Mouse (Mus musculus) forebrain, embryonic 16.5 days (tissue): ENCODE data around the gene Cemip. TPM values are rescaled to one million over a fixed set of nuclear protein-coding genes. Genes with fewer than 3 reads are reported as not detected.
A peak's percentile ranks its signal among the peaks of the same experiment; 100 is the strongest.
"Not testable (repeated sequence)": the region's sequence is repeated elsewhere in the genome, so short reads cannot be mapped to it uniquely, and the experiment has no call there.

Experiments
- ATAC-seq: fragments of 200-750 bp; cut with Nextera tagmentation; 2 replicates; pipeline ENCODE4 v1.8.0; 2017; ENCODE audit warnings: mild to moderate bottlenecking, moderate library complexity
- H3K27ac ChIP-seq: fragments of 300-500 bp; sonication (generic); 2 replicates; pipeline ENCODE4 v1.5.1; 2014; ENCODE audit warnings: low read length, control low read depth
- H3K27me3 ChIP-seq: fragments of 300-500 bp; sonication (generic); replicated peaks from 2 replicates; pipeline ENCODE4 v1.6.1; 2014; ENCODE audit warnings: low read length; ENCODE audit not compliant: control insufficient read depth, insufficient read depth
- H3K36me3 ChIP-seq: fragments of 300-500 bp; sonication (generic); 2 replicates; pipeline ENCODE4 v1.6.1; 2014; ENCODE audit not compliant: control insufficient read depth, insufficient read depth
- H3K4me1 ChIP-seq: fragments of 300-500 bp; sonication (generic); replicated peaks from 2 replicates; pipeline ENCODE4 v1.6.1; 2014; ENCODE audit warnings: low read length; ENCODE audit not compliant: control insufficient read depth, insufficient read depth
- H3K4me2 ChIP-seq: fragments of 300-500 bp; sonication (generic); 2 replicates; pipeline ENCODE4 v1.6.1; 2014; ENCODE audit warnings: mild to moderate bottlenecking, low read length, control low read depth
- H3K4me3 ChIP-seq: fragments of 300-500 bp; sonication (generic); replicated peaks from 2 replicates; pipeline ENCODE4 v1.5.1; 2014; ENCODE audit warnings: mild to moderate bottlenecking, low read length, control low read depth
- H3K9ac ChIP-seq: fragments of 300-500 bp; sonication (generic); replicated peaks from 2 replicates; pipeline ENCODE4 v1.6.1; 2014; ENCODE audit warnings: low read depth, low read length, control low read depth
- H3K9me3 ChIP-seq: fragments of 300-500 bp; sonication (generic); 2 replicates; pipeline ENCODE4 v1.6.1; 2016; ENCODE audit warnings: low read length; ENCODE audit not compliant: control insufficient read depth
- WGBS: fragments of 180-500 bp; shearing (Covaris S2); extraction: QIAGEN DNeasy Blood & Tissue Kit; methylation state at CpG from one replicate; pipeline ENCODE4 v1.1.7; 2014; 5-methylcytosine and 5-hydroxymethylcytosine counted together
- polyA plus RNA-seq: library from polyadenylated mRNA; unstranded; fragments of >200 nt; fragmentation: Nextera tagmentation; extraction: Ambion mirVana; gene quantifications from 2 replicates; pipeline ENCODE4 v1.2.1, GENCODE M21; 2015

Cemip gene
- polyA plus RNA-seq, result 0.51 and 0.60 TPM in 2 replicates

DNA sequence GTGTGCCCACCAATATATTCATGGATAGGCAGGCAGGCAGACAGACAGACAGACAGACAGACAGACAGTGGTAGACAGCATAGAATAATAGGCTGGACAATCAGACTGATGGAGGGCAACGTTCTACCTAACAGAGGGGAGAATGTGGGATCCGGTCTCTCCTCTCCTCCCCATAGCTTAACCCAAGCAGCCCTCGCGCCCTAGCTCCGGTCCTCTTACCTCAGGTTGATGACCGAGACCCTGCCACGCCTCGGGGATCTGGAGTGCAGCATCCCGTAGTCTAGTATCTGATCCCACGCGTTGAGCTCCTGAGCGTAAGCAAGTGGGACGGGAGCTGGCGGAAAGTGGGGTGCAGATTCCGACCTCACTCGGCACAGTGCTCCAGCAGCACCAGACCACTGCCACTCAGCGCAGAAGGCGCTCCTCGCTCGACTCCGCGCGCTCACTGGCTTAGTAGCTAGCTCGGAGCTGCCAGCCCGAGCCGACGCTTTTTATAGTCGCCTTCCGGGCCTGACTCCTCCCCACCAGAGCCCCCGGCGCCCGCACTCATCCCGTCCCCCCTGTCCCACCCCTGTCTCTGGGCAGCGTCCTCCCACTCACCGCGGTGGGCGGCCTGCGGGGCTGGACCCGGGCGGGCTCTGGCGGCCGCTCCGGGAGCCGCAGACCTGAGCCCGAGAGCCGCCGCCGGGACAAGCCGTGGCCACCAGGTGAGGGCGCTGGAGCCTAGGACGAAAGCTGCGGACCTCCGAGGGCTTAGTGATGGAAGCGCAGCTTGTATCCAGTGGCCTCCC, at the start of gene Cemip:
TSS of gene Cemip (minus strand) at position 464 of the 791 bp plus-strand sequence.
- Histone ChIP-seq H3K4me1 (peaks cover 12% of the 10 kb centered on the region), H3K36me3 (no peaks in the 10 kb centered on the region), H3K9ac (peak within 1 kb of the TSS; percentile 58), H3K4me3 (peak within 1 kb of the TSS; percentile 56), H3K9me3 (no peaks in the 10 kb centered on the region), H3K27me3 (0 out of 2 replicates have a peak, but pooled peaks cover 6% of the 10 kb centered on the region), H3K27ac (no peak within 1 kb of the TSS), H3K4me2 (peak within 1 kb of the TSS; percentile 69)
- ATAC-seq, result peak; percentile 90
- WGBS, result under 1% methylated on average over 54 of the region's 54 CpGs

DNA sequence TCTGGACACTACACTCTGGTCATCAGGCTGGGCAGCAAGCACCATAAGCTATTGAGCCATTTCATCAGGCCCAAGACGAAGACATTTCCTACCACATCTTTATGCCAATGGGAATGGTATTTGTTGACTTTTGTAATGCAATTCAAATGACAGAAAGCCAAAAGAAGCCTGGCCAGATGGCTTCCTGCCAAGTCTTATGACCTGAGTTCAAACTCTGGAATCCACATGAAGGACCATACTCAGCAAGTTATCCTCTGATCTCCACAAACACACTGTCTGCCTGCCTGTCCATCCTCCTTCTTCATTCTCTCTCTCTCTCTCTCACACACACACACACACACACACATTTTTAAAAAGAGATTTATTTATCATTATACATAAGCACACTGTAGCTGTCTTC, 46.4 kb upstream of the Cemip start:
- ATAC-seq, result no peak
- no peaks in the 10 kb centered on the region for H3K36me3 ChIP-seq
- no peak overlapping the region for H3K4me2 ChIP-seq
- H3K9ac ChIP-seq, result no peak overlapping the region
- H3K27me3 ChIP-seq, result no peaks in the 10 kb centered on the region
- no peak overlapping the region for H3K4me3 ChIP-seq
- no peaks in the 10 kb centered on the region for H3K9me3 ChIP-seq
- H3K27ac ChIP-seq, result no peak overlapping the region
- WGBS, result 58% methylated on average over 1 of the region's 1 CpGs
- H3K4me1 ChIP-seq, result peaks cover 17% of the 10 kb centered on the region

- peaks cover 17% of the 10 kb centered on the region for H3K4me1 ChIP-seq
- H3K4me3 ChIP-seq, result no peak overlapping the region
- H3K27ac ChIP-seq, result no peak overlapping the region
- H3K9me3 ChIP-seq, result no peaks in the 10 kb centered on the region
- no peaks in the 10 kb centered on the region for H3K27me3 ChIP-seq
- ATAC-seq, result no peak
- no peaks in the 10 kb centered on the region for H3K36me3 ChIP-seq
- 94% methylated on average over 4 of the region's 4 CpGs for WGBS
- H3K4me2 ChIP-seq, result no peak overlapping the region
- H3K9ac ChIP-seq, result no peak overlapping the region
Measured at GRCm38 (mm10) chr7:84131736-84132135, 45.4 kb upstream of the Cemip start.

- Histone ChIP-seq H3K4me2 (no peak overlapping the region), H3K4me3 (no peak overlapping the region), H3K4me1 (peaks cover 28% of the 10 kb centered on the region), H3K9ac (no peak overlapping the region), H3K27ac (no peak overlapping the region), H3K9me3 (no peaks in the 10 kb centered on the region), H3K27me3 (no peaks in the 10 kb centered on the region), H3K36me3 (no peaks in the 10 kb centered on the region)
- peak; percentile 51 for ATAC-seq
- WGBS, result 60% methylated on average over 8 of the region's 8 CpGs
Measured at GRCm38 (mm10) chr7:84128661-84129060, 42.4 kb upstream of the Cemip start.

DNA sequence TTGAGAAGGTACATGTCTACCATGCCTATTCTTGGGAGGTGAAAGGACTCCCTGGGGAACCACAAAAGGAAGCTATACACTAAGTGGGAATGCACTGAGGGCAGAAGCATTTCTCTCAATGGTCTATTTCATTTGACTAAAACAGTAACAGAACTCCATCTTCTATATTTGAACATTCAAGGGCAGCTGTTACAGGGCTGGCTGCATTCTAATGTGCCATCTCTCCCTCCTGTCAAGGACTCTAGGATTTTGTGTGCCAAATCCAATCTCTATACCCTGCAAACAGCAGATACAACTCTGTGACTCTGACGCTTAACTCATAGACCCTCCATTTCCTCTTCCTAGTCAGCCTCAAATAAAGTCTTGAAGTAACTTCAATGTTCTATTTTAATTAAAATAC, 39.4 kb upstream of the Cemip start:
- Histone ChIP-seq H3K4me2 (no peak overlapping the region), H3K27ac (no peak overlapping the region), H3K36me3 (no peaks in the 10 kb centered on the region), H3K9ac (no peak overlapping the region), H3K27me3 (no peaks in the 10 kb centered on the region), H3K4me3 (no peak overlapping the region), H3K4me1 (peaks cover 38% of the 10 kb centered on the region), H3K9me3 (no peaks in the 10 kb centered on the region)
- WGBS, result 72% methylated on average over 1 of the region's 1 CpGs
- ATAC-seq, result no peak

- H3K36me3 ChIP-seq, H3K4me3 ChIP-seq, H3K9me3 ChIP-seq, ATAC-seq, H3K27me3 ChIP-seq, H3K9ac ChIP-seq, H3K27ac ChIP-seq, H3K4me2 ChIP-seq: not testable (repeated sequence)
- H3K4me1 ChIP-seq, result peaks cover 36% of the 10 kb centered on the region
- WGBS, result 94% methylated on average over 4 of the region's 4 CpGs
Measured at GRCm38 (mm10) chr7:84123651-84124050, 37.3 kb upstream of the Cemip start.

DNA sequence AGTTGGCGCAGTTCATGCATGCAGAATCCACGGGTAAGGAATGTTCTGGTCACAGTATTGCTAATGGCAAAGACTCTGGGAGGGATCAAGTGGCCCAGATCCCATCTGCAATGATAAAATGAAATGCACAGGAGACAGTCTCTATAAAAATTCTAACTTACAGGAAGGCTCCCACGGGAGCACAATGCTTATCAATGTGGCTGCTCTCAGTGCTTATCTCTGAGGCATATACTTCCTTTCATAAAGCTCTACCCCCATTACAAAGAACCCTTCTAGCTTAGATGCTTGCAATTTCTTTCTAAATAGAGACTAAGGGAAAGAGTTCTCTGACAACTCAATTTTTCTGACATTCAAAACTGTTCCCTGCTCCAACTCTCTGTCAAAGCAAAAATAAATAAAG, 35.5 kb upstream of the Cemip start:
- Histone ChIP-seq H3K4me1 (peaks cover 29% of the 10 kb centered on the region), H3K27ac (no peak overlapping the region), H3K27me3 (no peaks in the 10 kb centered on the region), H3K9ac (no peak overlapping the region), H3K4me2 (no peak overlapping the region), H3K36me3 (no peaks in the 10 kb centered on the region), H3K9me3 (no peaks in the 10 kb centered on the region), H3K4me3 (no peak overlapping the region)
- ATAC-seq, result peak; percentile 26; the same call in 1 of the 2 replicates
- WGBS, result 78% methylated on average over 3 of the region's 3 CpGs

DNA sequence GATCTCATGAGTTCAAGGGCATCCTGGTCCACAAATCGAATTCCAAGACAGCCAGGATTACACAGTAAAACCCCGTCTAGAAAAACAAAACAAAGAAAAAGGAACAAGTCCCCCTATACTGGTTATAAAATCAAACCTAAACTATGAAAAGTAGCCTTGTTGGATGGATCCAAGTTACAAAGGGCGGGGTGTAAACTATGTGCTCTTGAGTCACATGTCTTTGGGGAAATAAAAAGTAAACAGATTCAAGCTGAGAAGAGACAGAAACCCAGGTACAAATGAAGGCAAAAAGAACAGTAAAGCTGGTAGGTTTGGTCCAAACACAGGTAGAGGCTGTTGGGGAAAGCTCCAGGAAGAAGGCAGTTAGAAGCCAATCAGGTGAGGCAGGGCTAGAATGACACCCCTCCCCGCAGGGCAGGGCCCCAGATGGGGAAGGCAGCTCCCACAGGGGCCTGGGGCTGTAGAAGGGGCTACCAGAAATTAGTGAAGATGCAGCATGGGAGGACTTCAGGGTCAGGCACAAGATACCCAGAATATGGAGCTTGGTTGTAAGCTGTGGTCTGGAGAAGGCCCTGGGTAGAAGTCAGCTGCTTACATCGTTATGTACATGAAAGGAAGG, 33.9 kb upstream of the Cemip start:
- H3K27ac ChIP-seq, result no peak overlapping the region
- no peak overlapping the region for H3K4me2 ChIP-seq
- no peak for ATAC-seq
- 70% methylated on average over 5 of the region's 5 CpGs for WGBS
- peaks cover 20% of the 10 kb centered on the region for H3K4me1 ChIP-seq
- H3K36me3 ChIP-seq, result no peaks in the 10 kb centered on the region
- no peak overlapping the region for H3K9ac ChIP-seq
- no peaks in the 10 kb centered on the region for H3K27me3 ChIP-seq
- H3K4me3 ChIP-seq, result no peak overlapping the region
- no peaks in the 10 kb centered on the region for H3K9me3 ChIP-seq

- WGBS, result 74% methylated on average over 12 of the region's 12 CpGs
Measured at GRCm38 (mm10) chr7:84119216-84120105, 33.2 kb upstream of the Cemip start.

More at GRCm38 (mm10) chr7:84119216-84120105, 33.2 kb upstream of the Cemip start:
- Histone ChIP-seq H3K9me3 (no peaks in the 10 kb centered on the region), H3K27me3 (no peaks in the 10 kb centered on the region), H3K4me2 (no peak overlapping the region), H3K4me3 (no peak overlapping the region), H3K4me1 (peaks cover 23% of the 10 kb centered on the region), H3K27ac (no peak overlapping the region), H3K36me3 (no peaks in the 10 kb centered on the region), H3K9ac (no peak overlapping the region)
- ATAC-seq, result no peak
